ENCODE assay signal across 9 mouse cellular contexts in the genomic region with DNA sequence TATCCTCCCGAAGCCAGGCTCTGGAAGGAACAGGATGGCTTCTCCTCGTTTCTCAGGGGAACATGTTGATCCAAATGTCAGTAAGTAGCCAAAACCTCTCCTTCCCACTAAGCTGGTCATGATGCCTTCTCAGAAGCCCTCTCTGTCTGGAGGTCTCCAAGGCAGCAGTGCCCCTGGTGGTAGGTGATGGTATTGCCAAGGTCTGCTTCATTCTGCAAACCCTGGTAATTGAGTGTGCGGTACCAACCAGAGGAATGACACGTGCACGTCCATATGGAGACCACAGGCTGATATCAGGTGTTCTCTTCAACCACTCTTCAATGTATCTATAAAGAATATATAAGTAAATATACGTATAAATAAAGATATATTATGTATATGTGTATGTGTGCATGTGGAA. TPM values are rescaled to one million over a fixed set of nuclear protein-coding genes. Genes with fewer than 3 reads are reported as not detected.
DNase-seq lines count a peak whose midpoint lies in the region; ATAC-seq and TF ChIP-seq lines count a peak whose summit lies in the region.
"Had no signal": no experiment of that assay in that cellular context is flagged by ENCODE, and none has a peak within 500 bp of the region (broad histone marks: within the 10 kb centered on the region; RNA-seq: fewer than 3 reads in every experiment).

No protein-coding gene starts in this region.

- no peak for ATAC-seq in heart, embryonic 12.5 days (ENCODE audit: insufficient number of reproducible peaks, low FRiP score)
- no peak for ATAC-seq in forebrain, postnatal 0 days

- peaks cover 15% of the 10 kb centered on the region for H3K27me3 ChIP-seq in heart, embryonic 12.5 days (replicated peaks)
- no peaks in the 10 kb centered on the region for H3K27me3 ChIP-seq in forebrain, postnatal 0 days (ENCODE audit: insufficient read depth, low read length)
- H3K27me3 ChIP-seq: lung, embryonic 15.5 days had no signal

- no peak overlapping the region for H3K9ac ChIP-seq in heart, embryonic 12.5 days
- no peak overlapping the region for H3K9ac ChIP-seq in forebrain, postnatal 0 days
- H3K9ac ChIP-seq: lung, embryonic 15.5 days had no signal

- H3K4me1 ChIP-seq in heart, embryonic 12.5 days (replicated peaks) = no peaks in the 10 kb centered on the region
- no peaks in the 10 kb centered on the region for H3K4me1 ChIP-seq in forebrain, postnatal 0 days (ENCODE audit: insufficient read depth)
- H3K4me1 ChIP-seq: lung, embryonic 15.5 days had no signal

- H3K4me3 ChIP-seq in heart, embryonic 12.5 days = no peak overlapping the region
- H3K4me3 ChIP-seq in forebrain, postnatal 0 days (ENCODE audit: low read depth, low read length) = no peak overlapping the region
- H3K4me3 ChIP-seq: lung, embryonic 15.5 days had no signal

- H3K36me3 ChIP-seq in heart, embryonic 12.5 days = no peaks in the 10 kb centered on the region
- H3K36me3 ChIP-seq in forebrain, postnatal 0 days (ENCODE audit: insufficient read depth) = no peaks in the 10 kb centered on the region
- H3K36me3 ChIP-seq: lung, embryonic 15.5 days had no signal

- no peaks in the 10 kb centered on the region for H3K9me3 ChIP-seq in heart, embryonic 12.5 days (replicated peaks)
- no peaks in the 10 kb centered on the region for H3K9me3 ChIP-seq in forebrain, postnatal 0 days (ENCODE audit: low read length)
- H3K9me3 ChIP-seq: lung, embryonic 15.5 days had no signal

- peak; percentile 18 to 75 for DNase-seq in heart, adult 18-20 months
- DNase-seq in CD8-positive naive resting alpha-beta T cell, adult 2 months (ENCODE audit: low read depth in 2 of 2, low spot score in 2 of 2) = peak; percentile 50 to 71
- DNase-seq in c-Kit-negative CD71-positive TER-119-positive erythroid progenitor cells, embryonic 14.5 days (ENCODE audit: low read depth, low spot score) = peak; percentile 44
- DNase-seq in forebrain, postnatal 0 days = peak; percentile 55
- DNase-seq in large intestine, adult 2 months (ENCODE audit: low read depth, low spot score) = peak; percentile 18
- peak; percentile 73 for DNase-seq in lung, postnatal 36 days
- peak; percentile 31 for DNase-seq in spleen, postnatal 36 days (ENCODE audit: low spot score in 2 of 2)

- WGBS in heart, embryonic 12.5 days = 28% methylated on average over 6 of the region's 6 CpGs
- 28% methylated on average over 6 of the region's 6 CpGs for WGBS in forebrain, postnatal 0 days
- 23% methylated on average over 6 of the region's 6 CpGs for WGBS in large intestine, adult 2 months

- no peak overlapping the region for H3K27ac ChIP-seq in heart, embryonic 12.5 days (ENCODE audit: poor library complexity, severe bottlenecking)
- H3K27ac ChIP-seq in forebrain, postnatal 0 days (ENCODE audit: low read depth, low read length) = no peak overlapping the region
- H3K27ac ChIP-seq: lung, embryonic 15.5 days had no signal

- H3K4me2 ChIP-seq in heart, embryonic 12.5 days = no peak overlapping the region
- no peak overlapping the region for H3K4me2 ChIP-seq in forebrain, postnatal 0 days (ENCODE audit: low read depth)
- H3K4me2 ChIP-seq: lung, embryonic 15.5 days had no signal

- peak; percentile 85 for TF ChIP-seq CTCF in forebrain, postnatal 0 days (IDR thresholded peaks at IDR 0.05; ENCODE audit: low read depth)

RNA-seq across cellular contexts. Expression of gene Mettl22, which starts 11.5 kb away (rescaled TPM):
- 10 to 100 TPM; 33.3 to 36.9 TPM for total RNA-seq in heart, adult 18-20 months (2021)
- polyA plus RNA-seq in heart, embryonic 12.5 days (2016; fragmentation: Nextera tagmentation; extraction: Ambion mirVana) = 35.2 and 35.6 TPM in 2 replicates
- 34.8 and 61.6 TPM in 2 replicates for total RNA-seq in forebrain, postnatal 0 days (2014; rRNA removed)
- polyA plus RNA-seq in forebrain, postnatal 0 days (2015; fragmentation: Nextera tagmentation; extraction: Ambion mirVana) = 85.9 and 94.3 TPM in 2 replicates
- 10.4 and 12.2 TPM in 2 replicates for polyA plus RNA-seq in large intestine, adult 2 months (2012; rRNA removed)

RNA-seq across cellular contexts. Expression of gene Tmem114, which starts 34.2 kb away (rescaled TPM):
- not detected for total RNA-seq in heart, adult 18-20 months (2021)
- polyA plus RNA-seq in heart, embryonic 12.5 days (2016; fragmentation: Nextera tagmentation; extraction: Ambion mirVana) = not detected in 2 replicates
- 0.92 TPM in 1 of 2 replicates, not detected in the other for total RNA-seq in forebrain, postnatal 0 days (2014; rRNA removed)
- 0.36 and 0.88 TPM in 2 replicates for polyA plus RNA-seq in forebrain, postnatal 0 days (2015; fragmentation: Nextera tagmentation; extraction: Ambion mirVana)
- 0.07 TPM in 1 of 2 replicates, not detected in the other for polyA plus RNA-seq in large intestine, adult 2 months (2012; rRNA removed)
- polyA plus RNA-seq: lung, embryonic 15.5 days had no signal

RNA-seq across cellular contexts. Expression of gene Abat, which starts 54.1 kb away (rescaled TPM):
- total RNA-seq in heart, adult 18-20 months (2021) = 10 to 100 TPM in 1 of 2 experiments, 1 to 10 TPM in 1; 9.8 to 10.2 TPM
- polyA plus RNA-seq in heart, embryonic 12.5 days (2016; fragmentation: Nextera tagmentation; extraction: Ambion mirVana) = 50.7 and 54.9 TPM in 2 replicates
- 76.1 and 104 TPM in 2 replicates for total RNA-seq in forebrain, postnatal 0 days (2014; rRNA removed)
- polyA plus RNA-seq in forebrain, postnatal 0 days (2015; fragmentation: Nextera tagmentation; extraction: Ambion mirVana) = 54.9 and 69.4 TPM in 2 replicates
- 30.9 and 47.8 TPM in 2 replicates for polyA plus RNA-seq in large intestine, adult 2 months (2012; rRNA removed)

Comparison
In these comparisons a context has a peak if more than half of its experiments do, and no peak if none do; other contexts are left out.
1. DNase-seq: peak in every context shown above with its lines; median percentile 73 in lung, postnatal 36 days; 60 in CD8-positive naive resting alpha-beta T cell, adult 2 months; 55 in forebrain, postnatal 0 days; 46 in heart, adult 18-20 months; 44 in c-Kit-negative CD71-positive TER-119-positive erythroid progenitor cells, embryonic 14.5 days; 31 in spleen, postnatal 36 days; 18 in large intestine, adult 2 months.